In genomic region chr6:6414654-6415610, GRCm38 (mm10) we compare ENCODE assay signal across 17 mouse cellular contexts.
DNase-seq lines count a peak whose midpoint lies in the region; ATAC-seq and TF ChIP-seq lines count a peak whose summit lies in the region.
"Had no signal": no experiment of that assay in that cellular context is flagged by ENCODE, and none has a peak within 500 bp of the region (broad histone marks: within the 10 kb centered on the region; RNA-seq: fewer than 3 reads in every experiment).

No protein-coding gene starts in this region.

- DNase-seq in embryo, embryonic 10 days (ENCODE audit: low spot score), result peak; percentile 44
- DNase-seq in embryo, embryonic 9.5 days (ENCODE audit: extremely low spot score), result no peak
- no peak for DNase-seq in neural tube, embryonic 10.5 days (ENCODE audit: extremely low spot score, low spot score)
- DNase-seq in layer of hippocampus, adult 2 months (ENCODE audit: low spot score in 2 of 2), result peak; percentile 20 to 34
- DNase-seq in right cerebral cortex, postnatal 36 days (ENCODE audit: low spot score in 2 of 2), result peak; percentile 4 to 9
- no peak for DNase-seq in cerebellum, postnatal 14 days
- no peak for DNase-seq in testis, postnatal 10 days (ENCODE audit: low spot score)
- DNase-seq: adrenal gland, postnatal 10 days; gastrocnemius, adult 2 months; heart, postnatal 4 days; kidney, postnatal 10 days; lung, adult 18-20 months; thymus, adult 18-20 months had no signal

- ATAC-seq in neural tube, embryonic 14.5 days (ENCODE audit: low read depth), result peak; percentile 63
- ATAC-seq: intestine, embryonic 15.5 days had no signal

- TF ChIP-seq CTCF in layer of hippocampus, adult 2 months (conservative IDR thresholded peaks at IDR 0.05), result no peak

- H3K4me3 ChIP-seq in neural tube, embryonic 14.5 days (ENCODE audit: low read depth, low read length), result no peak overlapping the region
- no peak overlapping the region for H3K4me3 ChIP-seq in layer of hippocampus, adult 2 months
- H3K4me3 ChIP-seq: gastrocnemius, adult 2 months; heart, embryonic 10.5 days; intestine, embryonic 15.5 days; limb, embryonic 12.5 days had no signal

- no peaks in the 10 kb centered on the region for H3K4me1 ChIP-seq in neural tube, embryonic 14.5 days (ENCODE audit: control insufficient read depth, insufficient read depth, low read length)
- H3K4me1 ChIP-seq: heart, embryonic 10.5 days; intestine, embryonic 15.5 days; limb, embryonic 12.5 days had no signal

- no peaks in the 10 kb centered on the region for H3K36me3 ChIP-seq in neural tube, embryonic 14.5 days (ENCODE audit: control insufficient read depth, insufficient read depth, low read length)
- H3K36me3 ChIP-seq: heart, embryonic 10.5 days; intestine, embryonic 15.5 days; limb, embryonic 12.5 days had no signal

- H3K9ac ChIP-seq in neural tube, embryonic 14.5 days (replicated peaks; ENCODE audit: low read depth, low read length), result no peak overlapping the region
- H3K9ac ChIP-seq: intestine, embryonic 15.5 days; limb, embryonic 12.5 days had no signal

- H3K27me3 ChIP-seq in neural tube, embryonic 14.5 days (ENCODE audit: control insufficient read depth, insufficient read depth, low read length), result no peaks in the 10 kb centered on the region
- H3K27me3 ChIP-seq: intestine, embryonic 15.5 days; limb, embryonic 12.5 days had no signal

- H3K27ac ChIP-seq in neural tube, embryonic 14.5 days (ENCODE audit: low read depth, low read length), result no peak overlapping the region
- no peak overlapping the region for H3K27ac ChIP-seq in layer of hippocampus, adult 2 months
- H3K27ac ChIP-seq: gastrocnemius, adult 2 months; heart, embryonic 10.5 days; intestine, embryonic 15.5 days; limb, embryonic 12.5 days had no signal

- H3K4me2 ChIP-seq in neural tube, embryonic 14.5 days (ENCODE audit: low read depth, low read length), result no peak overlapping the region
- H3K4me2 ChIP-seq: intestine, embryonic 15.5 days; limb, embryonic 12.5 days had no signal

- 51% methylated on average over 9 of the region's 9 CpGs for WGBS in neural tube, embryonic 14.5 days

- no peaks in the 10 kb centered on the region for H3K9me3 ChIP-seq in neural tube, embryonic 14.5 days (ENCODE audit: control insufficient read depth, low read length)
- H3K9me3 ChIP-seq: heart, embryonic 10.5 days; intestine, embryonic 15.5 days; limb, embryonic 12.5 days had no signal

Comparison
In these comparisons a context has a peak if more than half of its experiments do, and no peak if none do; other contexts are left out.
1. DNase-seq: peak in embryo, embryonic 10 days (single experiment), layer of hippocampus, adult 2 months (2 of 2) and right cerebral cortex, postnatal 36 days (2 of 2); none in embryo, embryonic 9.5 days (single experiment), neural tube, embryonic 10.5 days (single experiment), cerebellum, postnatal 14 days (0 of 2) and testis, postnatal 10 days (single experiment).